Mouse (Mus musculus): ENCODE data around the gene Btbd3. TPM values are rescaled to one million over a fixed set of nuclear protein-coding genes. Genes with fewer than 3 reads are reported as not detected.

Btbd3 gene
- total RNA-seq, 2 experiments from 2014 or later = 209 to 210 TPM

DNA sequence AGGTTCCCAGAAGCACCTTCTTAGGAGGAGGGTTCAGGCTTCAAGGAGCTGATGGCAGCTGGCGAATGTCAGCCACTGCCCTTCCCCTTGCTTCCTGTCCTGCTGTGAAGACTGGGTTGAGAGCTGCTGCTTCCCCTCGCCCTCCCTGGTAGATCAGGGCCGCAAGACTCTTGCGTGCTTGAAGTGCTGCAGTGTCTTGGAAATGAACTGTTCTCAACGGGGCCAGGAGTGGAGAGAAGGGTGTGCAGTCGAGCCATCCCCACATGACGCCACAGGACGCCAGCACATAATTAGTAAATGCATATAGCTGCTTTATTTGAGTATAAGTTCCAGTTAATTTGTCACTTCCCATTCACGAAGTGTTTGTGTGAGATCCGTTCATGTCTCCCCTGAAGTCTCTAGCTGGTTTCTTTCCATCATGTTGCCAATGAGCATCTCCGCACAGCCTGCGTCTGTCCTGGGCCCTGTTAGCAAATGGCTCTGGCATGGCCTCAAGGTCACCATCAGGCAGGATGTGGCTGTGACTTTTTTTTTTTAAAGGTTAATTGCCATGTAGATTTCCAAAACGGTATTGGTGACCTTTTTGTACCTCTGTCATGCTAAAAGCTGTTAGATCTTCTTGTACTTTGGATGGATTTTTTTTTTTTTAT lies 9.1 kb downstream of the Btbd3 start:
- peak overlapping the region; percentile 61; the same call in 1 of the 2 replicates for H3K27ac ChIP-seq
- DNase-seq (ENCODE audit: low spot score in 2 of 2) = no peak
- no peak for TF ChIP-seq CTCF (conservative IDR thresholded peaks at IDR 0.05)
- peak overlapping the region; percentile 8; the same call in 1 of the 2 replicates for H3K4me3 ChIP-seq

DNA sequence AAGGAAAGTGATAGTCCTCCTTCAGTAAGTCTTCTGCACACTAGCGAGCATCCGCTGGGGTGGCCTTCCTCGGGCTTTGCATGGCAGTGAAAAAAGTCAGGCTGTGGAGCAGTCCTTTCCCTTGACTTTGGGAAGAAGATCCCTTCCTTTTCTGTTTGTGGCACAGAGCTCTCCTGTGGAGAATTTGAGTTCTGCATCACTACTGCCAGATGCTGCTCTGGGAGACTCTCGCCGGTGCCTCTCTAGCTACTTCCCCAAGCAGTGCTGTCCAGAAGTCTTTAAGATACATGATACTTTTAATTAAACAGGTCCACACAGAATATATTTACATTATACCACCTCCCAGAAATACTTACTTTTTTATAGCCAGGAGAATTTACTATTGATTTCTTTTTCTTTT lies 10.3 kb downstream of the Btbd3 start:
- Histone ChIP-seq H3K4me3 (no peak overlapping the region), H3K27ac (peak overlapping the region; percentile 53; the same call in 1 of the 2 replicates)
- peak; percentile 21; the same call in 1 of the 2 replicates for TF ChIP-seq CTCF (conservative IDR thresholded peaks at IDR 0.05)
- DNase-seq (ENCODE audit: low spot score in 2 of 2) = no peak

DNA sequence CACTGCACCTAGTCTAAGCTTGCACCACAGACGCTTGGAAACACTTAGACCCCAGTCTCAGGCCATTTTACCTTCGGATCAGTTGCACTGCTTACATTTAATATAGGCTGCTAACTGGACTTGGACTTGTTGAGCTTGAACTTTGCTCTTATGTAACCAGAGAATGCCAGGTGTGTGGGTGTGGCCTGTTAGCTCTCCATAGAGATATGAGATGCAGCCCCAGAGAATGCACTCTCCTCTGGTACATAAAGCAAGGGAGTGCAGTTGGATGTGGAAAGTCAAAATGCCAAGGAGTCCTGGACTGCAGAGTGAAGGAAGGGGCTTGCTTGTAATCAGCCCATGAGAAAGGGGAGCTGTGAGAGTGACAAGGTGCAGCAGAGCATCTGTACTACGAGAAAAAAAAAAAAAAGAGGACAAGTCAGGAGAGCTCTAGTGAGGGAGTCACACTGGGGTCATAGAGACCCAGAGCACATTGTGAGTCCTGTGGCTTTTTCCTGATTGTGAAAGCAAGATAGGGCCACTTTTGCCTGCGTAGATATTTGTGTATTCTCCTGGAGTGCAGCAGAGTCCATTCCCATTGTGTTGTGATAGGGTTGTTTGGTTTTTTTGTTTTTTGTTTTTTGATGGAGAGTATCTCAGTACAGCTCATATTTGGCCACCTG lies 11.6 kb downstream of the Btbd3 start:
- no peak overlapping the region for H3K4me3 ChIP-seq
- no peak for TF ChIP-seq CTCF (conservative IDR thresholded peaks at IDR 0.05)
- DNase-seq (ENCODE audit: low spot score in 2 of 2) = no peak
- peak overlapping the region; percentile 53 for H3K27ac ChIP-seq

DNA sequence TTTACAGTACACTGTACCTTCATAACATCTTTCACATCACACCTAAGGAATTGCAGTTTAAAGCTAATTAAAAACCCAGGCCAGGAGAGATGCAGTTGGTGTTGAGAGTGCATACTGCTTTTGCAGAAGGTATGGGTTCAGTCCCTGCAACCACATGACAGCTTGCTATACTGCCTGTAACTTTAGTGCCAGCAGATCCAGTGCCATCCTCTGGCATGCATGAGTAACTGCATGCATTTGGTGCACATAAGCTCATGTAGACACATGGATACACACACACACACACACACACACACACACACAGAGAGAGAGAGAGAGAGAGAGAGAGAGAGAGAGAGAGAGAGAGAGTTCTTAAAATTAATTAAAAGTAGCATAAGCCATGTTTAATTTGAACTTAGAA lies 13.0 kb downstream of the Btbd3 start:
- no peak overlapping the region for H3K4me3 ChIP-seq
- TF ChIP-seq CTCF (conservative IDR thresholded peaks at IDR 0.05) = peak; percentile 29
- no peak overlapping the region for H3K27ac ChIP-seq
- DNase-seq (ENCODE audit: low spot score in 2 of 2) = no peak

DNA sequence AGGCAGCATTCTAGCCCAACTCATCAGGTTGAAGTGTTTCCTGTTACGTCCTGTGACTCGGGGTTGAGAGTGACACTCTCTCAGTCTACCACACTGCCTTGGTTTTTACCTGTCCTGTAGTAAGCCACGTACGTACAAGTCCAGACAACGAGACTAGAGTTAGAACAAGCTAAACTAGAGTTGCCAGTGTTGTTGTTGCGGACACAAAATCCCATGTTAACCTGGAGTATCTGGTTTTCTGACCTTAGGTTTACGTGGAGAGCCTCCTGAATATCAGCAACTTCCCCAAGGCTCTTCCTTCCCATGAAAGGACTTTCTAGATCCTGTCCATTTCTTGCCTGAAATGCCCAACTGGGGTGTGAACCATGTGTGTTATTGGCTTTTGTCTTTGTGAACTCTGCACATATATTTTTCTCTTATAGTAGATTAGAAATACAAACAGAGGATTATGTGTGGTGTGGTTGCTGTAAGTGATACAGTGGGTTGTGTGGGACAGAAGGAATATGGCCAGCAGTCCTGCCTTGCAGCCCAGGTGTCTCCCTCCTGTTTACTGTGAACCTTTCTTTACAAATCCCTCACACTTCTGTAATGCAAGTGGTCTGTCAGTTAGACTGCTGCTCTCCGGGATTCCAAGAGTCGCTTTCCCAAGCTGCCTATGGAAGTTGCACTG lies 17.2 kb downstream of the Btbd3 start:
- DNase-seq (ENCODE audit: low spot score in 2 of 2) = no peak
- TF ChIP-seq CTCF (conservative IDR thresholded peaks at IDR 0.05) = no peak
- Histone ChIP-seq H3K4me3 (no peak overlapping the region), H3K27ac (no peak overlapping the region)

DNA sequence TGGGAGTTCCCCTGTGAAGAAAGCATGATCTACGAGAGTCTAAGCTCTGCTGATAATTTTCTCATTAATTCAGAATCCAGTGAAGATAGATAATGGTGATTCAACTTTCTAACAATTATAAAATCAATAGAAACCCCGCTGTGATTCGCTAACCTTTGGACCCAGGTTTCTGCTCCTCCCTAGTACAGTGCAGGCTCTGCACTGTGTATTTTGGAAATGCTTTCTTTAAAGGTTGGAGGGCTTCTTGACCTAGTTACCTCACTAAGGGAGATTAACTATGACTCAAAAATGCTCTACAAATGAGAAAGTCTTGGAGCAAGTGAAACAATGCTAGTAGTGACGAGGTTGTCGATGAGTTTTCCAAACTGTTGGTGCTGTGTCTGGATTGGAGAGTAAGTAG lies 17.7 kb downstream of the Btbd3 start:
- TF ChIP-seq CTCF (conservative IDR thresholded peaks at IDR 0.05) = no peak
- H3K4me3 ChIP-seq = no peak overlapping the region
- no peak overlapping the region for H3K27ac ChIP-seq
- no peak for DNase-seq (ENCODE audit: low spot score in 2 of 2)

DNA sequence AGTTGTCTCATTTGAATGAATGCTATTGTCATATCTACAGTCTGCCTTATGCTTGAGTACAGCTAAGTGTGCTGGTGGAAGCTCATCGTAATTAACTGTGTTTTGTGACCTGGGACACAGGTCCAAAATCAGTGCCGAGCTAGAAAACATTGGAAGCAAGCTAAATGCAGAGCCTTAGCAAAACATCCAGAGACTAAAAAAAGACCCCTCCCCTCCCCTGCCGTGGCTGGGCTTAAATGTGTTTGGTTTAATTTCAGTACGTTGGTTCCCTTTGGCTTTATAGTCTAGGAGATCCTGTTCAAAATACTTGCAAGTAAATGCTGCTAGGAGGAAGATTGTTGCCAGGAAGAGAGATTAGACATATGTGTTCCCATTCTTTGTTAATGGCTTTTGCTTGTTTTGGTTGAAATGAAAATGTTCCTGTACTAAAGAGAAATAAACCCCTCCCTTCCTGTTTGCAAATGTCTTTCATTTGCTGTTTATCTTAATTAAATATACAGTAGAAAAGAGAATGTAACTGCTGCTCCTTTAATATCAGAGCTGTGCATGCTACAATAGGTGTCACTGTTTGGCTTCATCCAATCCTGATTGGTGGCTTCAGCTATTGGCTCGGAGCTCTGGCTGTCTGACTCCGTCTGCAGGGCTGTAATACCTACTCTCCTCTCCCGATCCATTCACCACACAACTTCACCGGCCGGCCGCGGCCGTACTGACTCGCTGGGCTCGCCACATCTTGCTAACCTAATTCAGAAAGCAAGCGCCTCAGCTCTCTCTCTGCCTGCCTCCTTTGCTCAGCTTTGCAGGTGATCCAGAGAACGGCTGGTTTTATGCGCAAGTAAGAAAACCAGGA lies 21.7 kb downstream of the Btbd3 start:
- H3K4me3 ChIP-seq = peak overlapping the region; percentile 74
- peak; percentile 25 for TF ChIP-seq CTCF (conservative IDR thresholded peaks at IDR 0.05)
- DNase-seq (ENCODE audit: low spot score in 2 of 2) = peak; percentile 70 to 88
- peak overlapping the region; percentile 94 for H3K27ac ChIP-seq

DNA sequence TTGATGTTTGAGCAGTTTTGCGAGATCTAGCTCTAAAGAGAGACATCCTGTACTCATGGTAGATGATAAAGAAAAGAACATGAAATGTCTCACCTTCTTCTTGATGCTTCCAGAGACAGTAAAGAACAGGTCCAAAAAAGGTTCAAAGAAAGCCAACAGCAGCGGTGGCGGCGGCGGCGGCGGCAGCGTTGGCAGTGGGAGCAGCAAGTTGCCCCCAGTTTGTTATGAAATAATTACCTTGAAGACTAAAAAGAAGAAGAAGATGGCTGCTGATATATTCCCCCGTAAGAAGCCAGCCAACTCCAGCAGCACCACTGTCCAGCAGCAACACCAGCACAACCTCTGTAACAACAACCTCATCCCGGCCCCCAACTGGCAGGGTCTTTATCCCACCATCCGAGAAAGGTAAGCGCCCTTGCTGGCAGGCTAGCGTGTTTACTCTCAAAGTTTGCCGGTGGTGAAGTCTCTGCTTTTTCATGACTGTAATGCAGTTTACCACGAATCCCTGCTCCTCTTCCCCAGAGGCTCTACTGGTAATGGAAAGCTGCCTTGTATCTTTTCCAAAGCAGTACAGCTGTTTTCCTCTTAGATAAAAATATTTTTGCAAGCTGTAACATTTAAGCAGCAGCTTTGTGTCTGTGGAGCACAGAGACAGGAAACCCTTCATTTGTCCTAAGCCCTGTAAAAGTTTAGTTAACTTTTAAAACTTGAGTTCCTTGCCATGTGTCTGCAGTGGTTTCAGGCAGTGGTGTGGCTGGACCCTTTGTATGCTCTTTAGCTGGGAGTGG lies 22.7 kb downstream of the Btbd3 start:
- TF ChIP-seq CTCF (conservative IDR thresholded peaks at IDR 0.05) = no peak
- Histone ChIP-seq H3K4me3 (peak overlapping the region; percentile 74), H3K27ac (peak overlapping the region; percentile 94)
- DNase-seq (ENCODE audit: low spot score in 2 of 2) = no peak

DNA sequence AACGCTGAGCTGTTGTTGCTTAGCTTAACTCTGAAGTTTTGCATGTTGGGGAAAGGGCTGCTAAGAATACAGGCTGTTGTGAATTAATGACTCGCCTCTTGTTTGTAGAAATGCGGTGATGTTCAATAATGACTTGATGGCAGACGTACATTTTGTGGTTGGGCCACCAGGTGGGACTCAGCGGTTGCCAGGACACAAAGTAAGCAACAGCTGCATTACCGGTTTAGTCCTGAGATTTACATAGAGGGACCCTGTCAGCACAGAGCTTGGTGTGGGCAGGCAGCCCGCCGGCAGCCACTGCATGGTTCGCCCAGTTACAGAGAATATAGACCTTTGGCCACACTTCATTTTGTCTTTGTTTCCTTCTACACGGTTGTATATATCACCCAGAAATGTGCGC lies 23.3 kb downstream of the Btbd3 start:
- TF ChIP-seq CTCF (conservative IDR thresholded peaks at IDR 0.05) = peak; percentile 53
- no peak for DNase-seq (ENCODE audit: low spot score in 2 of 2)
- peak overlapping the region; percentile 74 for H3K4me3 ChIP-seq
- H3K27ac ChIP-seq = peak overlapping the region; percentile 94

DNA sequence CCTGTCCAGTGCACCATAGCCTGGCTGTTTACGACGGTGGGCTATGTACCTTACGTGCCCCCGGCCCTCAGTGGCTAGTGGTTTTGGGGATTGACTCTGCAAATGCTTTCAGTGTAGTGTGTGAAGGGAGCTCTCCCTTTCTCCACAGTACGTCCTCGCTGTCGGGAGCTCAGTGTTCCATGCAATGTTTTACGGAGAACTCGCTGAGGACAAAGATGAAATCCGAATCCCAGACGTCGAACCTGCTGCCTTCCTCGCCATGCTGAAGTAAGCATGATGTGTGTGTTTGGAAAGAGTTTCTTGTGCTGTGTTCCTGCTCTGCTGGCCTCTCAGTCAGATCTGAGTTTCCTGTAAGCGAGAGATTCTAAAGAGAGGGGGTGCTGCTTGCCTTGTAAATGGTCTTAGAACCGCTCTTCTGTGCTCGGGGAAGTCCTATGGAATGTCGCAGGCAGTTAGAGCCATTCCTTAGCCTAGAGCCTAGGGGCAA lies 23.9 kb downstream of the Btbd3 start:
- peak in 1 of 2 experiments; percentile 20 for DNase-seq (ENCODE audit: low spot score in 2 of 2)
- H3K27ac ChIP-seq = peak overlapping the region; percentile 94

DNA sequence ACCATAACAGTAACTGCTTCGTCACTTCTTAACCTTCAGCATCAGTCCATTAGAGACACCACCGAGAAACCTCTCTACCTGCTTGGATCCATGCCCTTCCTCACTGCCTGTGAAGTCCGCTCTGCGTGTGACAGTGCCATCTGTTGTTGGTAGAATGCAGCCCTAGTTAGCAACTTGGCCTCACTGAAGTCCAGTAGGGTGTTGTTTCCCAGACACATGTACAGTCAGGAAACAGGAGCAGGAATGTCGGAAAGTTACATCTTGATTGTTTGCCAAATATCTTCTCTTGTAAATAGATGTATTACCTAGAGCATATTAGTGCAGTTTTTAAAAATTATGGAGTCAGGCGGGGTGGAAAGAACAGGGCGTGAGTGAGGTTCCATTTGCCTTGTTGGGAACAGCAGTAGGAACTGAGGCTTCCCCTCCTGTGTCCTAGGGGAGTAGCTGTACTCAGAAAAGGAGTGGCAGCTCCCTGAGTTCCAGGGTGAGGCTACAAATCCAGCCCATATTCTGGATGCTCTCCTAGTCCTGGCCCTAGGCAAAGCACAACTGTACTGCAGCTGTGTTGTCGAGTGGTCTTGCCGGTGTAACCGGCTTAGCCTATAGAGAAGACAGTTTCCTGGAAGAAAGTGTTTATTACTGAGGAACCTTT lies 25.3 kb downstream of the Btbd3 start:
- Histone ChIP-seq H3K4me3 (peak overlapping the region; percentile 74), H3K27ac (peak overlapping the region; percentile 94)
- peak; percentile 62 for TF ChIP-seq CTCF (conservative IDR thresholded peaks at IDR 0.05)
- DNase-seq (ENCODE audit: low spot score in 2 of 2) = peak in 1 of 2 experiments; percentile 29

More for the DNA sequence above, 23.9 kb downstream of the Btbd3 start:
- peak overlapping the region; percentile 74 for H3K4me3 ChIP-seq
- TF ChIP-seq CTCF (conservative IDR thresholded peaks at IDR 0.05) = peak; percentile 60
